Mouse (Mus musculus) olfactory bulb, adult 2 months (tissue): ENCODE data around the gene Ndufb2. TPM values are rescaled to one million over a fixed set of nuclear protein-coding genes. Genes with fewer than 3 reads are reported as not detected.

Source experiments
- H3K27ac ChIP-seq: fragments of 200-500 bp; 2 replicates; pipeline ENCODE4 v1.5.1; 2012; ENCODE audit warnings: low read depth, low read length; ENCODE audit not compliant: insufficient read depth
- H3K4me1 ChIP-seq: fragments of 200-500 bp; 2 replicates; pipeline ENCODE4 v1.6.1; 2012; ENCODE audit warnings: low read length; ENCODE audit not compliant: control insufficient read depth, insufficient read depth
- H3K4me3 ChIP-seq: fragments of 200-500 bp; 2 replicates; pipeline ENCODE4 v1.5.1; 2012; ENCODE audit warnings: mild to moderate bottlenecking, low read depth, low read length, moderate library complexity; ENCODE audit not compliant: insufficient read depth
- CTCF ChIP-seq: fragments of 200-500 bp; IDR thresholded peaks from 2 replicates; pipeline ENCODE4 v1.5.1; 2012; ENCODE audit warnings: low read depth, mild to moderate bottlenecking, low read length, moderate library complexity; ENCODE audit not compliant: insufficient read depth
- POLR2A ChIP-seq: fragments of 200-500 bp; IDR thresholded peaks from 2 replicates; pipeline ENCODE4 v1.6.1; 2012; ENCODE audit warnings: mild to moderate bottlenecking, low read depth, low read length, moderate library complexity; ENCODE audit not compliant: insufficient read depth
- WGBS: fragments of 180-500 bp; shearing (Covaris S2); methylation state at CpG from one replicate; pipeline ENCODE4 v1.1.7; 2018; 5-methylcytosine and 5-hydroxymethylcytosine counted together
- polyA plus RNA-seq: library from polyadenylated mRNA; stranded (reverse); fragments of >200 nt; gene quantifications from 2 replicates; pipeline ENCODE4 v1.2.4, GENCODE M21; 2012; ENCODE audit warnings: low replicate concordance; ENCODE audit not compliant: missing spikeins, insufficient read depth, insufficient read length

The Ndufb2 gene
- polyA plus RNA-seq, 1 experiment: not detected

GRCm38 (mm10) chr6:39606056-39606455, 13.7 kb downstream of the Ndufb2 start:
- Histone ChIP-seq H3K4me1 (peaks cover 2% of the 10 kb centered on the region; the same call in 1 of the 2 replicates), H3K4me3 (no peak overlapping the region), H3K27ac (no peak overlapping the region)
- WGBS: 87% methylated on average over 6 of the region's 6 CpGs
- TF ChIP-seq CTCF (no peak), POLR2A (no peak)

GRCm38 (mm10) chr6:39606862-39607261, 14.5 kb downstream of the Ndufb2 start:
- Histone ChIP-seq H3K27ac (no peak overlapping the region), H3K4me3 (no peak overlapping the region), H3K4me1 (peaks cover 2% of the 10 kb centered on the region; the same call in 1 of the 2 replicates)
- WGBS: 72% methylated on average over 3 of the region's 3 CpGs
- TF ChIP-seq CTCF (no peak), POLR2A (no peak)

- WGBS: 78% methylated on average over 5 of the region's 5 CpGs
- peaks cover 2% of the 10 kb centered on the region; the same call in 1 of the 2 replicates for H3K4me1 ChIP-seq
- TF ChIP-seq CTCF (no peak), POLR2A (no peak)
- H3K4me3 ChIP-seq: no peak overlapping the region
- no peak overlapping the region for H3K27ac ChIP-seq
Measured at GRCm38 (mm10) chr6:39607365-39607764, 15.0 kb downstream of the Ndufb2 start.

- H3K27ac ChIP-seq: no peak overlapping the region
- TF ChIP-seq POLR2A: no peak
- no peak for TF ChIP-seq CTCF
- H3K4me3 ChIP-seq: no peak overlapping the region
- WGBS: 51% methylated on average over 2 of the region's 2 CpGs
- peaks cover 2% of the 10 kb centered on the region; the same call in 1 of the 2 replicates for H3K4me1 ChIP-seq
Measured at GRCm38 (mm10) chr6:39610207-39610606, 17.8 kb downstream of the Ndufb2 start.

GRCm38 (mm10) chr6:39611296-39611695, 18.9 kb downstream of the Ndufb2 start:
- 82% methylated on average over 2 of the region's 2 CpGs for WGBS
- no peak overlapping the region for H3K27ac ChIP-seq
- peaks cover 2% of the 10 kb centered on the region; the same call in 1 of the 2 replicates for H3K4me1 ChIP-seq
- no peak overlapping the region for H3K4me3 ChIP-seq
- TF ChIP-seq CTCF (no peak), POLR2A (no peak)

Other genes starting within 250 kb of the Ndufb2 start
- gene Slc37a3, start 214.9 kb upstream of the Ndufb2 start, polyA plus RNA-seq: not detected in 2 replicates
- gene Rab19, start 211.4 kb upstream of the Ndufb2 start, polyA plus RNA-seq: not detected in 2 replicates
- gene Mkrn1, start 172.1 kb upstream of the Ndufb2 start, polyA plus RNA-seq: not detected in 2 replicates
- not detected in 2 replicates for gene Dennd2a, start 34.7 kb upstream of the Ndufb2 start, polyA plus RNA-seq
- gene Adck2, start 18.7 kb upstream of the Ndufb2 start, polyA plus RNA-seq: not detected in 2 replicates
- gene Gm42420, start 6.8 kb upstream of the Ndufb2 start, polyA plus RNA-seq: not detected in 2 replicates
- not detected in 2 replicates for gene Braf, start 132.9 kb downstream of the Ndufb2 start, polyA plus RNA-seq
- not detected in 2 replicates for gene Mrps33, start 218.4 kb downstream of the Ndufb2 start, polyA plus RNA-seq